Mouse (Mus musculus) CH12.LX (cell line): Measurements from ENCODE around the gene Coq2. TPM values are rescaled to one million over a fixed set of nuclear protein-coding genes. Genes with fewer than 3 reads are reported as not detected.

Source experiments
- DNase-seq: peaks from one replicate; pipeline ENCODE4 v3.0.0-alpha.2; 2013; ENCODE audit errors: extremely low read depth
- H3K27ac ChIP-seq: 2 replicates; pipeline ENCODE4 v1.5.1; 2012; ENCODE audit warnings: low read depth, mild to moderate bottlenecking, control low read depth, moderate library complexity; ENCODE audit not compliant: insufficient read depth
- H3K27me3 ChIP-seq: replicated peaks from 2 replicates; pipeline ENCODE3; 2012; ENCODE audit warnings: inconsistent platforms
- H3K36me3 ChIP-seq, 2 experiments: replicated peaks in 1 of 2; 2 replicates each; pipeline versions ENCODE3 to v1.6.1; 2012; ENCODE audit warnings: inconsistent platforms in 1 of 2, low read length in 1 of 2, mild to moderate bottlenecking in 1 of 2, mixed read lengths in 1 of 2, moderate library complexity in 1 of 2; ENCODE audit not compliant: control insufficient read depth in 1 of 2, insufficient read depth in 1 of 2
- H3K4me1 ChIP-seq, 2 experiments: 2 replicates each; pipeline ENCODE4 v1.6.1; 2012; ENCODE audit warnings: inconsistent platforms in 1 of 2, moderate library complexity in 1 of 2; ENCODE audit not compliant: insufficient read depth in 2 of 2, control insufficient read depth in 1 of 2
- H3K4me2 ChIP-seq: 2 replicates; pipeline ENCODE4 v1.6.1; 2012; ENCODE audit warnings: low read depth, mild to moderate bottlenecking, control low read depth; ENCODE audit not compliant: poor library complexity, insufficient read depth, severe bottlenecking
- H3K4me3 ChIP-seq, 3 experiments: fragments of 150-350 bp in 1 of 3; sonication (generic) in 1 of 3; replicated peaks in 1 of 3; 2 replicates each; pipeline versions ENCODE3 to v1.5.1; 2011 to 2012; ENCODE audit warnings: low read depth in 2 of 3, low read length in 2 of 3, mild to moderate bottlenecking in 2 of 3, moderate library complexity in 2 of 3, control low read depth in 1 of 3, improper control_type of control experiment in 1 of 3, inconsistent platforms in 1 of 3, mixed read lengths in 1 of 3; ENCODE audit not compliant: poor library complexity in 1 of 3
- H3K79me2 ChIP-seq: replicated peaks from 2 replicates; pipeline ENCODE4 v1.6.1; 2012; ENCODE audit warnings: mild to moderate bottlenecking, moderate library complexity; ENCODE audit not compliant: control insufficient read depth, poor library complexity, insufficient read depth, severe bottlenecking; ENCODE audit errors: extremely low read depth
- H3K9ac ChIP-seq: 2 replicates; pipeline ENCODE4 v1.6.1; 2012; ENCODE audit warnings: low read depth, mild to moderate bottlenecking, control low read depth, moderate library complexity; ENCODE audit not compliant: insufficient read depth
- H3K9me3 ChIP-seq: replicated peaks from 2 replicates; pipeline ENCODE3; 2012; ENCODE audit warnings: low read length, inconsistent platforms, mixed read lengths
- CHD1 ChIP-seq: IDR thresholded peaks from 2 replicates; pipeline ENCODE4 v1.6.1; 2012; ENCODE audit warnings: low read depth, low read length, improper control_type of control experiment, inconsistent platforms
- CHD2 ChIP-seq: IDR thresholded peaks from 2 replicates; pipeline ENCODE4 v1.6.1; 2011; ENCODE audit warnings: low read length, improper control_type of control experiment
- CTCF ChIP-seq, 2 experiments: IDR thresholded peaks in 1 of 2; conservative IDR thresholded peaks in 1 of 2; 2 replicates each; pipeline ENCODE4 v1.5.1; 2011 to 2012; ENCODE audit warnings: low read depth in 2 of 2, low read length in 2 of 2, improper control_type of control experiment in 1 of 2, inconsistent platforms in 1 of 2, mild to moderate bottlenecking in 1 of 2, moderate library complexity in 1 of 2
- ELF1 ChIP-seq: IDR thresholded peaks from 2 replicates; pipeline ENCODE4 v1.6.1; 2014; ENCODE audit warnings: low read depth, mild to moderate bottlenecking, inconsistent platforms, low read length, improper control_type of control experiment
- ETS1 ChIP-seq: conservative IDR thresholded peaks from 2 replicates; pipeline ENCODE4 v1.6.1; 2012; ENCODE audit warnings: low read depth, mild to moderate bottlenecking, inconsistent platforms, low read length, improper control_type of control experiment, moderate library complexity
- GABPA ChIP-seq: IDR thresholded peaks from 2 replicates; pipeline ENCODE4 v1.6.1; 2012; ENCODE audit warnings: low read depth, low read length, improper control_type of control experiment, inconsistent platforms; ENCODE audit not compliant: insufficient replicate concordance
- HCFC1 ChIP-seq: IDR thresholded peaks from 2 replicates; pipeline ENCODE4 v1.6.1; 2012; ENCODE audit warnings: low read depth, mild to moderate bottlenecking, inconsistent platforms, low read length, improper control_type of control experiment
- IRF4 ChIP-seq: IDR thresholded peaks from 2 replicates; pipeline ENCODE4 v1.6.1; 2014; ENCODE audit warnings: low read depth, mild to moderate bottlenecking, inconsistent platforms, low read length, improper control_type of control experiment
- KAT2A ChIP-seq: IDR thresholded peaks from 2 replicates; pipeline ENCODE4 v1.6.1; 2012; ENCODE audit warnings: low read length, improper control_type of control experiment, inconsistent platforms; ENCODE audit not compliant: insufficient replicate concordance
- MYC ChIP-seq: IDR thresholded peaks from 2 replicates; pipeline ENCODE4 v1.6.1; 2011; ENCODE audit warnings: low read depth, mild to moderate bottlenecking, improper control_type of control experiment, low read length
- NELFE ChIP-seq: IDR thresholded peaks from 2 replicates; pipeline ENCODE4 v1.6.1; 2011; ENCODE audit warnings: low read depth, low read length, improper control_type of control experiment
- NRF1 ChIP-seq: IDR thresholded peaks from 2 replicates; pipeline ENCODE4 v1.6.1; 2014; ENCODE audit warnings: low read depth, mild to moderate bottlenecking, inconsistent platforms, low read length, improper control_type of control experiment, moderate library complexity
- POLR2A ChIP-seq: IDR thresholded peaks from 2 replicates; pipeline ENCODE4 v1.6.1; 2011; ENCODE audit warnings: low read depth, mild to moderate bottlenecking, improper control_type of control experiment, low read length
- POLR2AphosphoS2 ChIP-seq: IDR thresholded peaks from 2 replicates; pipeline ENCODE4 v1.6.1; 2011; ENCODE audit warnings: low read depth, low read length, improper control_type of control experiment
- SMC3 ChIP-seq: IDR thresholded peaks from 2 replicates; pipeline ENCODE4 v1.6.1; 2011; ENCODE audit warnings: low read depth, low read length, improper control_type of control experiment
- TCF12 ChIP-seq: IDR thresholded peaks from 2 replicates; pipeline ENCODE4 v1.6.1; 2014; ENCODE audit warnings: low read depth, mild to moderate bottlenecking, inconsistent platforms, low read length, improper control_type of control experiment
- UBTF ChIP-seq: IDR thresholded peaks from 2 replicates; pipeline ENCODE4 v1.6.1; 2012; ENCODE audit warnings: low read depth, mild to moderate bottlenecking, inconsistent platforms, low read length, improper control_type of control experiment, moderate library complexity
- USF1 ChIP-seq: IDR thresholded peaks from 2 replicates; pipeline ENCODE4 v1.6.1; 2014; ENCODE audit warnings: low read depth, mild to moderate bottlenecking, inconsistent platforms, low read length, improper control_type of control experiment
- ZMIZ1 ChIP-seq: IDR thresholded peaks from 2 replicates; pipeline ENCODE4 v1.6.1; 2012; ENCODE audit warnings: low read depth, mild to moderate bottlenecking, inconsistent platforms, low read length, improper control_type of control experiment
- dilution Hi-C: fragments of 300-500 bp; cut with MboI; formaldehyde crosslinking; loops from 2 replicates; pipeline ENCODE4 v1.14.3; 2020; ENCODE audit warnings: low sequenced_read_pairs; ENCODE audit not compliant: extremely low pct_unique_long_range_greater_than_20kb, extremely low pct_ligation_motif_present
- in situ Hi-C: fragments of 300-500 bp; cut with MboI; formaldehyde crosslinking; loops from 3 replicates; pipeline ENCODE4 v1.14.3; 2019; ENCODE audit warnings: low sequenced_read_pairs, low pct_ligation_motif_present, low pct_unique_long_range_greater_than_20kb, mixed read lengths
- polyA plus RNA-seq: library from polyadenylated mRNA; unstranded; fragments of >175 nt; gene quantifications from 2 replicates; pipeline ENCODE4 v1.2.1, GENCODE M21; 2012; ENCODE audit warnings: low read depth; ENCODE audit not compliant: insufficient read length
- total RNA-seq, 2 experiments: library from RNA; depleted of rRNA; stranded (reverse); fragments of 300-350 nt in 1 of 2; fragments of >200 nt in 1 of 2; gene quantifications; 2 replicates each; pipeline ENCODE4 v1.2.3; 2012 to 2014

Gene Coq2
- total and polyA plus RNA-seq, 3 experiments, result 49.1 to 56.5 (median 50.1) TPM

DNA sequence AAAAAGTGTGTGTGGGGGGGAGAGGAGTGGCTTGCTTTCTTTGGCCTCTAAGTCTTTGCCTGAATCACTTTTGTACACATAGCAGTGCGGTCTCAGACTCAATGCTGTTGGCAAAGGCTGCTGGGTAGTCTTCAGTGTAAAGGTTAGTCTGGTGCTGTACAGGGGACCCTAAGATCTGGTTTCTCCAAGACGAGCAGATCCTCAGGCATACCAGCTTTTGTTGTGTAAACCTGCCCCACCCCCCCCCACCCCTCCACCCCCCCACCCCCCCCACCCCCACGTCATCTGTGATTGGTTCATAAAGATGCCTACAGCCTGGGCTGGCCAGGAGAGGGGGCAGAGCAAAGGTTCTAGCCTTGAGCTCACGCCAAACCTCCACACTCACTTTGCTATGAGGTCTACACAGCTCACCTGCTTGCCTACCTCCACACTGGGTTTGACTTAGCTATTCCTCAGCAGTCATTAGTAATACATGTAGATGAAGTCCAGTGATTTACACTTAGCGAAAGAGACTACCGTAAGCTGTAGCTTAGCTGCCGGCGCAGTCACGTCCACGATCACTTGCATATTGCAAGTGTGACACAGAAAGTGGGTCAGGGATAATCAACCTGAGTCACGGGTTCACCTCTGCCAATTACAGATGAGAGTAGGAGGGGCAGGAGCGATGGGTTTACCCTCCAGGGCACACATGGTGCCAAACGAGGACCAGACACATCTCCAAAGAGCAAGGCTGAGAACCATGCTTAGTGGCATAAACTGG, 26.1 kb upstream of the Coq2 start:
- Histone ChIP-seq H3K27me3 (no peaks in the 10 kb centered on the region), H3K36me3 (peaks cover 0 to 2% of the 10 kb centered on the region in 2 experiments), H3K4me3 (no peak overlapping the region), H3K9ac (no peak overlapping the region), H3K79me2 (no peaks in the 10 kb centered on the region), H3K9me3 (no peaks in the 10 kb centered on the region), H3K27ac (no peak overlapping the region), H3K4me1 (peaks cover 0 to 6% of the 10 kb centered on the region in 2 experiments; a peak in 2 of 4 replicates), H3K4me2 (no peak overlapping the region)
- no peak for TF ChIP-seq POLR2A
- TF ChIP-seq CHD1, result no peak
- no peak for TF ChIP-seq IRF4
- no peak for TF ChIP-seq NRF1
- TF ChIP-seq KAT2A, result no peak
- TF ChIP-seq ETS1, result no peak
- dilution Hi-C loops, result no loop called here
- in situ Hi-C loops, result loop anchor here (10.0 kb wide), 1 partner anchor 214 kb away; no protein-coding TSS in a partner anchor
- DNase-seq, result no peak

DNA sequence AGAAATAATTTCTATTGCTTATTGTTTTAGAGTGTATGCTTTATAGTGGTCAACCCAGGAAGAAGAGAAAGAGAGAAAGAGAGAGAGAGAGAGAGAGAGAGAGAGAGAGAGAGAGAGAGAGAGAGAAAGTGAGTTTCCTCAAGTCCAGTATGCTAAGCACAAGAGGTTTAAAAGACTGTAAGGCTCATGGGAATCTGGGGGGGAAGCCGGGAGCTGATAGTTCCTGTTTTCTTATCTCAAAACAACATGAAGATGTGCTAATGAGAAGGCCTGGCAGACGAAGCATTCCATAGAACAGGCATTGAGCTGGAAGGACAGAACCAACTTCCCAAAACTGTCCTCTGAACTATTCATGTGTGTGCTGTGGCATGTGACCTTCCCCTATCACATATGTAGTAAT, 22.9 kb upstream of the Coq2 start:
- H3K4me3 ChIP-seq, result no peak overlapping the region
- in situ Hi-C loops (no loop called here), dilution Hi-C loops (no loop called here)
- H3K4me2 ChIP-seq, result no peak overlapping the region
- no peak overlapping the region for H3K9ac ChIP-seq
- H3K9me3 ChIP-seq, result peaks cover 3% of the 10 kb centered on the region
- no peaks in the 10 kb centered on the region for H3K36me3 ChIP-seq
- no peak for DNase-seq
- peaks cover 0 to 10% of the 10 kb centered on the region in 2 experiments; a peak in 3 of 4 replicates for H3K4me1 ChIP-seq
- no peak for TF ChIP-seq ZMIZ1
- TF ChIP-seq ELF1, result no peak
- no peak for TF ChIP-seq ETS1
- TF ChIP-seq HCFC1, result no peak
- no peak for TF ChIP-seq KAT2A
- TF ChIP-seq, all 38 proteins: peak for 0
- no peak overlapping the region for H3K27ac ChIP-seq
- no peaks in the 10 kb centered on the region for H3K27me3 ChIP-seq
- no peaks in the 10 kb centered on the region for H3K79me2 ChIP-seq

DNA sequence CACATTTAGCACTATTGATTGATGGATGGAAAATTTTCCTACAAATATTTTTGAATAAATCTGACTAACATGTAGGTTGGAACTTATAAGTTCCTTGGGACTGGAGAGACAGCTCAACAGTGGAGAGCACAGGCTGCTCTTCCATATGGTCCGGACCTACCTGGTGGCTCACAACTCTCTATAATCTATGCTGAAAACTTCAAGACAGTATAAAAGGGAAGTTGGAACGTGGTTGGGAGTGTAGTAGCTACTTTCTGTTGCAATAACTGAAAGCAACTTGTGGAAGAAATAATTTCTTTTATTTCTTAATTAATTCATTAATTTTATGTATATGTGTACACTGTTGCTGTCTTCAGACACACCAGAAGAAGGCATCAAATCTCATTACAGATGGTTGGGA, 22.5 kb upstream of the Coq2 start:
- dilution Hi-C loops, result no loop called here
- no peak overlapping the region for H3K27ac ChIP-seq
- H3K27me3 ChIP-seq, result no peaks in the 10 kb centered on the region
- no peaks in the 10 kb centered on the region for H3K79me2 ChIP-seq
- in situ Hi-C loops, result no loop called here
- H3K36me3 ChIP-seq, result no peaks in the 10 kb centered on the region
- peaks cover 0 to 10% of the 10 kb centered on the region in 2 experiments; a peak in 3 of 4 replicates for H3K4me1 ChIP-seq
- no peak for DNase-seq
- no peak overlapping the region for H3K4me2 ChIP-seq
- no peak for TF ChIP-seq SMC3
- TF ChIP-seq MYC, result no peak
- TF ChIP-seq CHD2, result no peak
- TF ChIP-seq POLR2A, result no peak
- no peak for TF ChIP-seq POLR2AphosphoS2
- no peak for TF ChIP-seq NELFE
- no peak for TF ChIP-seq CTCF (conservative IDR thresholded peaks at IDR 0.05 in 1 of 2, IDR thresholded peaks at IDR 0.05 in 1 of 2; ENCODE audit: low read depth in 2 of 2, low read length in 2 of 2)
- no peak for TF ChIP-seq USF1
- no peak for TF ChIP-seq GABPA
- no peak for TF ChIP-seq ETS1
- no peak for TF ChIP-seq UBTF
- TF ChIP-seq TCF12, result no peak
- TF ChIP-seq, all 38 proteins: peak for 0
- Histone ChIP-seq H3K9me3 (peaks cover 3% of the 10 kb centered on the region), H3K9ac (no peak overlapping the region), H3K4me3 (no peak overlapping the region)
